Mouse (Mus musculus) CH12.LX (cell line): Measurements from ENCODE around the gene Prss35. TPM values are rescaled to one million over a fixed set of nuclear protein-coding genes. Genes with fewer than 3 reads are reported as not detected.

Experiments
- DNase-seq: peaks from one replicate; pipeline ENCODE4 v3.0.0-alpha.2; 2013; ENCODE audit errors: extremely low read depth
- H3K27ac ChIP-seq: 2 replicates; pipeline ENCODE4 v1.5.1; 2012; ENCODE audit warnings: low read depth, mild to moderate bottlenecking, control low read depth, moderate library complexity; ENCODE audit not compliant: insufficient read depth
- H3K27me3 ChIP-seq: replicated peaks from 2 replicates; pipeline ENCODE3; 2012; ENCODE audit warnings: inconsistent platforms
- H3K36me3 ChIP-seq, 2 experiments: replicated peaks in 1 of 2; 2 replicates each; pipeline versions ENCODE3 to v1.6.1; 2012; ENCODE audit warnings: inconsistent platforms in 1 of 2, low read length in 1 of 2, mild to moderate bottlenecking in 1 of 2, mixed read lengths in 1 of 2, moderate library complexity in 1 of 2; ENCODE audit not compliant: control insufficient read depth in 1 of 2, insufficient read depth in 1 of 2
- H3K4me1 ChIP-seq, 2 experiments: 2 replicates each; pipeline ENCODE4 v1.6.1; 2012; ENCODE audit warnings: inconsistent platforms in 1 of 2, moderate library complexity in 1 of 2; ENCODE audit not compliant: insufficient read depth in 2 of 2, control insufficient read depth in 1 of 2
- H3K4me2 ChIP-seq: 2 replicates; pipeline ENCODE4 v1.6.1; 2012; ENCODE audit warnings: low read depth, mild to moderate bottlenecking, control low read depth; ENCODE audit not compliant: poor library complexity, insufficient read depth, severe bottlenecking
- H3K4me3 ChIP-seq, 3 experiments: fragments of 150-350 bp in 1 of 3; sonication (generic) in 1 of 3; replicated peaks in 1 of 3; 2 replicates each; pipeline versions ENCODE3 to v1.5.1; 2011 to 2012; ENCODE audit warnings: low read depth in 2 of 3, low read length in 2 of 3, mild to moderate bottlenecking in 2 of 3, moderate library complexity in 2 of 3, control low read depth in 1 of 3, improper control_type of control experiment in 1 of 3, inconsistent platforms in 1 of 3, mixed read lengths in 1 of 3; ENCODE audit not compliant: poor library complexity in 1 of 3
- H3K79me2 ChIP-seq: replicated peaks from 2 replicates; pipeline ENCODE4 v1.6.1; 2012; ENCODE audit warnings: mild to moderate bottlenecking, moderate library complexity; ENCODE audit not compliant: control insufficient read depth, poor library complexity, insufficient read depth, severe bottlenecking; ENCODE audit errors: extremely low read depth
- H3K9ac ChIP-seq: 2 replicates; pipeline ENCODE4 v1.6.1; 2012; ENCODE audit warnings: low read depth, mild to moderate bottlenecking, control low read depth, moderate library complexity; ENCODE audit not compliant: insufficient read depth
- H3K9me3 ChIP-seq: replicated peaks from 2 replicates; pipeline ENCODE3; 2012; ENCODE audit warnings: low read length, inconsistent platforms, mixed read lengths
- BHLHE40 ChIP-seq: IDR thresholded peaks from 2 replicates; pipeline ENCODE4 v1.6.1; 2011; ENCODE audit warnings: mild to moderate bottlenecking, low read depth, low read length, improper control_type of control experiment
- CHD2 ChIP-seq: IDR thresholded peaks from 2 replicates; pipeline ENCODE4 v1.6.1; 2011; ENCODE audit warnings: low read length, improper control_type of control experiment
- CTCF ChIP-seq, 2 experiments: IDR thresholded peaks in 1 of 2; conservative IDR thresholded peaks in 1 of 2; 2 replicates each; pipeline ENCODE4 v1.5.1; 2011 to 2012; ENCODE audit warnings: low read depth in 2 of 2, low read length in 2 of 2, improper control_type of control experiment in 1 of 2, inconsistent platforms in 1 of 2, mild to moderate bottlenecking in 1 of 2, moderate library complexity in 1 of 2
- ELF1 ChIP-seq: IDR thresholded peaks from 2 replicates; pipeline ENCODE4 v1.6.1; 2014; ENCODE audit warnings: low read depth, mild to moderate bottlenecking, inconsistent platforms, low read length, improper control_type of control experiment
- ETS1 ChIP-seq: conservative IDR thresholded peaks from 2 replicates; pipeline ENCODE4 v1.6.1; 2012; ENCODE audit warnings: low read depth, mild to moderate bottlenecking, inconsistent platforms, low read length, improper control_type of control experiment, moderate library complexity
- GABPA ChIP-seq: IDR thresholded peaks from 2 replicates; pipeline ENCODE4 v1.6.1; 2012; ENCODE audit warnings: low read depth, low read length, improper control_type of control experiment, inconsistent platforms; ENCODE audit not compliant: insufficient replicate concordance
- HCFC1 ChIP-seq: IDR thresholded peaks from 2 replicates; pipeline ENCODE4 v1.6.1; 2012; ENCODE audit warnings: low read depth, mild to moderate bottlenecking, inconsistent platforms, low read length, improper control_type of control experiment
- KAT2A ChIP-seq: IDR thresholded peaks from 2 replicates; pipeline ENCODE4 v1.6.1; 2012; ENCODE audit warnings: low read length, improper control_type of control experiment, inconsistent platforms; ENCODE audit not compliant: insufficient replicate concordance
- MAFK ChIP-seq: IDR thresholded peaks from 2 replicates; pipeline ENCODE4 v1.6.1; 2011; ENCODE audit warnings: low read length, improper control_type of control experiment; ENCODE audit not compliant: insufficient replicate concordance
- MEF2A ChIP-seq: IDR thresholded peaks from 2 replicates; pipeline ENCODE4 v1.6.1; 2014; ENCODE audit warnings: low read depth, mild to moderate bottlenecking, inconsistent platforms, low read length, improper control_type of control experiment, borderline replicate concordance
- MXI1 ChIP-seq: IDR thresholded peaks from 2 replicates; pipeline ENCODE4 v1.6.1; 2011; ENCODE audit warnings: mild to moderate bottlenecking, low read depth, low read length, improper control_type of control experiment
- NELFE ChIP-seq: IDR thresholded peaks from 2 replicates; pipeline ENCODE4 v1.6.1; 2011; ENCODE audit warnings: low read depth, low read length, improper control_type of control experiment
- NRF1 ChIP-seq: IDR thresholded peaks from 2 replicates; pipeline ENCODE4 v1.6.1; 2014; ENCODE audit warnings: low read depth, mild to moderate bottlenecking, inconsistent platforms, low read length, improper control_type of control experiment, moderate library complexity
- PAX5 ChIP-seq: IDR thresholded peaks from 2 replicates; pipeline ENCODE4 v1.6.1; 2012; ENCODE audit warnings: low read length, inconsistent platforms, mixed read lengths
- RAD21 ChIP-seq: IDR thresholded peaks from 2 replicates; pipeline ENCODE4 v1.6.1; 2011; ENCODE audit warnings: low read depth, mild to moderate bottlenecking, low read length, improper control_type of control experiment, moderate library complexity
- RCOR1 ChIP-seq: conservative IDR thresholded peaks from 2 replicates; pipeline ENCODE4 v1.6.1; 2012; ENCODE audit warnings: low read depth, mild to moderate bottlenecking, inconsistent platforms, low read length, improper control_type of control experiment
- TCF12 ChIP-seq: IDR thresholded peaks from 2 replicates; pipeline ENCODE4 v1.6.1; 2014; ENCODE audit warnings: low read depth, mild to moderate bottlenecking, inconsistent platforms, low read length, improper control_type of control experiment
- ZC3H11A ChIP-seq: IDR thresholded peaks from 2 replicates; pipeline ENCODE4 v1.6.1; 2012; ENCODE audit warnings: low read depth, mild to moderate bottlenecking, inconsistent platforms, low read length, improper control_type of control experiment
- ZMIZ1 ChIP-seq: IDR thresholded peaks from 2 replicates; pipeline ENCODE4 v1.6.1; 2012; ENCODE audit warnings: low read depth, mild to moderate bottlenecking, inconsistent platforms, low read length, improper control_type of control experiment
- ZNF384 ChIP-seq: IDR thresholded peaks from 2 replicates; pipeline ENCODE4 v1.6.1; 2012; ENCODE audit warnings: low read depth, low read length, improper control_type of control experiment, inconsistent platforms
- dilution Hi-C: fragments of 300-500 bp; cut with MboI; formaldehyde crosslinking; loops from 2 replicates; pipeline ENCODE4 v1.14.3; 2020; ENCODE audit warnings: low sequenced_read_pairs; ENCODE audit not compliant: extremely low pct_unique_long_range_greater_than_20kb, extremely low pct_ligation_motif_present
- in situ Hi-C: fragments of 300-500 bp; cut with MboI; formaldehyde crosslinking; loops from 3 replicates; pipeline ENCODE4 v1.14.3; 2019; ENCODE audit warnings: low sequenced_read_pairs, low pct_ligation_motif_present, low pct_unique_long_range_greater_than_20kb, mixed read lengths
- polyA plus RNA-seq: library from polyadenylated mRNA; unstranded; fragments of >175 nt; gene quantifications from 2 replicates; pipeline ENCODE4 v1.2.1, GENCODE M21; 2012; ENCODE audit warnings: low read depth; ENCODE audit not compliant: insufficient read length
- total RNA-seq, 2 experiments: library from RNA; depleted of rRNA; stranded (reverse); fragments of 300-350 nt in 1 of 2; fragments of >200 nt in 1 of 2; gene quantifications; 2 replicates each; pipeline ENCODE4 v1.2.3; 2012 to 2014

Prss35 gene
- total and polyA plus RNA-seq, 3 experiments: not detected

DNA sequence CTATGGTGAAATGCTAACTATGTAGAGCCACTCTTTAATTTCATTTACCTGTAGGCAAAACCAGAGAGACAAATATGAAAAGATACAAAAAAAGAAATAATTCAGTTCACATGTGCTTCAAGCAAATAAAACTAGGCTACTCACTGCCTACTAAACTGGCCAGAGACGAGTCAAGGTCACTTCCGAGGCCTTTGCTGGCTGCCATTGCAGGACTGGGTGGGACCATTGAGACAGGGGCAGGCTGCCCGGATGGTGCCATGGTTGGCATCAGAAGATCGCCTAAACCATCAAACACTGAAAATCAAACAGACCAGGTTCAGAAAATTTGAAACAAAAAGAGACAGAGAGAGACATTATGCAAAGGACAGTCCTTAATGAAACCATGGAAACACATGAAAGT, 38.0 kb downstream of the Prss35 start:
- no peak for DNase-seq
- Histone ChIP-seq H3K4me1 (0 out of 4 replicates have a peak, but pooled peaks cover 0 to 3% of the 10 kb centered on the region in 2 experiments), H3K27me3 (no peaks in the 10 kb centered on the region), H3K9ac (no peak overlapping the region), H3K27ac (no peak overlapping the region), H3K4me3 (no peak overlapping the region), H3K9me3 (no peaks in the 10 kb centered on the region), H3K36me3 (no peaks in the 10 kb centered on the region), H3K4me2 (no peak overlapping the region), H3K79me2 (no peaks in the 10 kb centered on the region)
- in situ Hi-C loops: no loop called here
- dilution Hi-C loops: no loop called here
- TF ChIP-seq KAT2A (no peak), RCOR1 (no peak), TCF12 (no peak), MXI1 (no peak)

DNA sequence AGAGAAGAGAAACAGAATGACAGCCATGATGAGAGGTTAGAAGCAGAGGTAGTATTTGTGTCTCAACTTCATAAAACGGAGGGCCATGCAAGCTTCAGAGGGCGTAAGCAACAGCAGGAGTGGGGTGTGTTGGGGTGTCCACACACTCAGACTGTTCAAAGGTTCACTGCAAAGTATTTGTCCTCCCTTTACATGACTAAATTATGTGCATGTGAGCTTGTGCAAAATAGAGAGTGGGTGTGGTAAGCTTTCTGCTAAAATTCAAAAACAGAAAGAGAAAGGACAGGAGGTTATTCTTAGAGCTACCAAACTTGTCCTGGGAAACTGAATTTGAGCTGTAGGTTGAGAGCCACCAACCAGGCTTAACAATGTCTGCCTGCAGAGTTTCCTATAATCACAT, 39.4 kb downstream of the Prss35 start:
- no peaks in the 10 kb centered on the region for H3K4me1 ChIP-seq
- dilution Hi-C loops: no loop called here
- in situ Hi-C loops: no loop called here
- no peak overlapping the region for H3K4me3 ChIP-seq
- H3K9ac ChIP-seq: no peak overlapping the region
- no peaks in the 10 kb centered on the region for H3K79me2 ChIP-seq
- no peaks in the 10 kb centered on the region for H3K36me3 ChIP-seq
- H3K27ac ChIP-seq: no peak overlapping the region
- H3K27me3 ChIP-seq: no peaks in the 10 kb centered on the region
- DNase-seq: no peak
- no peak overlapping the region for H3K4me2 ChIP-seq
- TF ChIP-seq ZC3H11A (no peak), MXI1 (no peak), ELF1 (no peak), CTCF (conservative IDR thresholded peaks at IDR 0.05 in 1 of 2, IDR thresholded peaks at IDR 0.05 in 1 of 2; ENCODE audit: low read depth in 2 of 2, low read length in 2 of 2) (no peak), HCFC1 (no peak), TCF12 (no peak), PAX5 (no peak), GABPA (no peak), MEF2A (no peak), NRF1 (no peak), BHLHE40 (no peak), ETS1 (no peak), CHD2 (no peak), KAT2A (no peak), MAFK (no peak), ZMIZ1 (no peak), NELFE (no peak), RCOR1 (no peak), ZNF384 (no peak), RAD21 (no peak)
- H3K9me3 ChIP-seq: no peaks in the 10 kb centered on the region
